Mouse (Mus musculus) frontal cortex, adult 2 months (tissue): Measurements from ENCODE around the gene Rfx2. TPM values are rescaled to one million over a fixed set of nuclear protein-coding genes. Genes with fewer than 3 reads are reported as not detected.

Experiments used
- DNase-seq, 2 experiments: peaks; one replicate each; pipeline ENCODE4 v3.0.0; 2022; ENCODE audit warnings: low spot score in 1 of 2; ENCODE audit errors: extremely low spot score in 1 of 2
- polyA plus RNA-seq: library from polyadenylated mRNA; depleted of rRNA; stranded (reverse); fragments of >200 nt; gene quantifications from 2 replicates; pipeline ENCODE4 v1.2.3, GENCODE M21; 2012; rRNA removed

The Rfx2 gene
- 3.6 and 4.0 TPM in 2 replicates for polyA plus RNA-seq

GRCm38 (mm10) chr17:56830411-56831110 is at the start of gene Rfx2:
Gene Rfx2, minus strand, starts transcription at chr17:56831013.
- DNase-seq: no peak

DNA sequence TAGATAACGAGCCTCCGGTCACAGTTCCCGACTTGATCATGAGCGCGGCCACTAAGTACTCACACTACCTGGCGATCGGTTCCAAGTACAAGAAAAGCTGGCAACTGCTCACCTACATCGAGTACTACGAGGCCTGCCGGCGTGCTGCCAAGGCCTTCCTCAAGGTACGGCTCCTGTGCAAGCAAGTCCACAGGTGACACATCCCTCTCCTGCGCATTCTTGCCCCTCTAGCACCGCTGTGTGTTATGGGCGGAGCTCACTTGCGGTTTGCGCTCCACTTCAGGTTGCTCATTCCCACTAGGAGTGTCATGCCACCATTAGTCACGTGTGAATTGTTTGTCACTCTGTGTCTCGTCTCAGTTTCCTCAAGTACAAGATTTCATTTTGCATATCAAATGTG is 46.6 kb upstream of the Rfx2 start:
- no peak for DNase-seq

DNA sequence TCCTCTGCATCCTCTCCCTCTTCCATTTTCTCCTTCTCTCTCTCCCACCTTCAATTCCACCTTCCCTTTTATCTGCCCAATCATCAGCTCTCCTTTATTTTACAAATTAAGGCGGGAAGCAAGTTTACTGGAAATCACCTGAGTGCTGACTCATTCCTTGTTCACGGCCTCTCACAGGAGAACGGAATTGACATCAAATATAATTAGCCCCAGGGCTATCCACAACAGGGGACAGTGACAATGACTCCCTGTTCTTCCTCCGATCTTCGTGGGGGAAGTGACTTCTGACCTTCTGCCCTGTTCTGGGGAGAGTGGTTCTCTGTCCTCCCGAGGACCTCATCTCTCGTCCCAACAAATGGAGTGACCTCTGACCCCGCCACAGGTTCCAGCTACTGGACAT is 46.2 kb upstream of the Rfx2 start:
- no peak for DNase-seq

- DNase-seq: no peak
These were observed 45.7 kb upstream of the Rfx2 start for GRCm38 (mm10) chr17:56876465-56876864.

- no peak for DNase-seq
These were observed 44.3 kb upstream of the Rfx2 start, which contains the start of gene 1700061G19Rik for GRCm38 (mm10) chr17:56874936-56875651. Gene 1700061G19Rik, plus strand, starts transcription at chr17:56875477.

DNA sequence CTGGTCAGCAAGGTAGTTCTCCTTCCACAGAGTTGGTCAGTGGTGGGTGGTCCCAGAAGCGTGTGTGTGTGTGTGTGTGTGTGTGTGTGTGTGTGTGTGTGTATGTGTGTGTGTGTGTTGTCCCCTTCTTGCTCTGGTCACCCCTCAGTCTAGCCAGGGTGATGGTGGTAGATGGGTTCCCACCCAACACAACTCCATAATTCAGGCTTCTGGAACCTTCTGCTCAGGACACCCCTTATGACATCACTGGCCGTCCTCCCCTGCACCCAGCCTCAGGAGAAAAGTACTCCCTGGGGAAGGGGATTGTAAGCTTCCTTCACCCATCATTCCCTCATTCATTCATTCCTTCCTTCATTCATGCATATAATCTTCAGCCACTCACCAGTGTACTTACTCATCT is 43.4 kb upstream of the Rfx2 start, which contains the start of gene Acsbg2:
Gene Acsbg2, minus strand, starts transcription at position 211 of the 400 bp plus-strand sequence.
- no peak for DNase-seq

GRCm38 (mm10) chr17:56872512-56872911 is 41.7 kb upstream of the Rfx2 start:
- no peak for DNase-seq

GRCm38 (mm10) chr17:56871767-56872166 is 41.0 kb upstream of the Rfx2 start:
- DNase-seq: no peak

DNA sequence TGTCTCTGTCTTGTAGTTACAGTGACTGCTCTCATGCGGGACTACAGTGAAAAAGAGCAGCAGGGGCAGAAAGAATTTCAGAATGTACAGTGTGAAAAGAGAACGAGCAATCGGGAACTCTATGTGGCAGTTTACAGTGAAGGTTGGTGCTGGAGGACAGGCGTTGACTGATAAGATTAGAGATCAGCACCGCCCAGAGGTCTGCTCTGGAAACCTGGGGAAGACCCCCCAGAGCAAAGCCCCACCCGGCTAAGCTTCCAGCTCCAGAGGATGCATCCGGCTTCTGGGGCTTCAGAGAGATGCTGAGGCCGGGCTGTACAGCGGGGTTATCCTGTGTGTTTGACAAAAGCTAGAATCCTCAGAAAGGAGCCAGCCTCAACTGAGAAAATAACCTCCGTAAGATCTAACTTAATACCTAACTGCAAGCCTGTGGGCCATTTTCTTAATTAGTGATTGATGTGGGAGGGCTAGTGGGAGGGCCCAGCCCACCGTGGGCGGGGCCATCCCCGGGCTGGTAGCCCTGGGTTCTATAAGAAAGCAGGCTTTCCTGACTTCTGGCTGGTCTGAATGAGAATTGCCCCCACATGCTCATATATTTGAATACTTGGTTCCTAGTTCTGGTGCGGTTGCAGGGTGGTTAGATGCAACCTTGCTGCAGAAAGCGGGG is 39.6 kb upstream of the Rfx2 start:
- no peak for DNase-seq

DNA sequence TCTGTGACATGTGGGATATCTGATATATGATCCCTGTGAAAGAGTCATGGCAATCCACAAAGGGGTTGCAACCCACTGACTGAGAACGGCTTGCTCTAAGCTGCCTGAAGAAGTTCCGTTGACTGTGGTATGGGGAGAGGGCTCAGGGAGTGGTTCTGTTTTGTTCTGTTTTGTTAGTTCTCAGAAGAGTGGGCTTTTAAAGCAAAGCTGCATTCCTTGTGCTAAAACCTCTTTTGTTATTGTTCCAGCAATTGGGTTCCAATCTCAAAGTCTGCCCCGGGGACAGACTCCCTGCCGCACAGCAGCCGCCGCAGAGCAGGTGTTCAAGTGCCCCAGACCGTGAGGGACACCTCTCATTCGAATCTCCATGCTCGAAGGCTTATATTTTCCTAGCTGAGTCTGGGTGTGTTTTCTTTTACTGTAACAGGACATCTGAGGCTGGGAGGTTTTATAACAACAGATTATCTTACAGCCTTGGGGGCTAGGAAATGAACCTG is 38.7 kb upstream of the Rfx2 start:
- no peak for DNase-seq

DNA sequence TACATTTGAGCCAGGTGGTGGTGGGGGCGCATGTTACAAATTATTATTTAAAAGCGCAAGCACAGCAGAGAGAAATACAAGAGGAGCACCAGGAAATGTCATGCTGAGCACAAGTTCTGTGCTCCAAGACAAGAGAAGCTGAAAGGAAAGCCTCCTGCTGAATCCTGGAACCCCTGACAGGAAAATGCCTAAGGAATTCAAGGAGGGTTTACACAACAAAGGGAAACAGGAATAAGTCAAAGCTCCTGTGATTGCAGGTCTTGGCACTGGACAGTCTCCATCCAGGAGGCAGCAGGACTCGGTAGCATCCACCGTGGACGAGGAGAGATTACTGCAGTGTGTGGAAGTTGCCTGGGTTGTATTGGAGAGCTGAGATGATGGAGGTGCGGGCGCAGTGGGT is 35.3 kb upstream of the Rfx2 start:
- no peak for DNase-seq

DNA sequence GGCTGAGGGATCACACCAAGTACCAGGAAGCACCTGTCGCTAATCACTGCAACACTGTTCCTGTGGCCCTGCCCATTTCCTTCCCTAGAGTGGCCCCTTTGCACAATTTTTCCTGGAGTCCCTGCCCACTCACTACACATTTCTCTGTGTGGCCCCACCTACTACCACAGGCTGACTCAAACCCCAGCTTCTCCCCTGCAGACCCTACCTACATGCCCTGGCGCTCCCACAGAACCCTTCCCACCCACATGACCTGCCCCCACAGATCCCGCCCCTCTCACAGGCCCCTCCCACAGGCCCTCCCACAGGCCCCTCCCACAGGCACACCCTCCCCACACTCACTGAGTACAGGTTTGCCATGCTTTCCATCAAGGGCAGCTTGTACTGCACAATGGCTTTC is 30.4 kb upstream of the Rfx2 start:
- no peak for DNase-seq

DNA sequence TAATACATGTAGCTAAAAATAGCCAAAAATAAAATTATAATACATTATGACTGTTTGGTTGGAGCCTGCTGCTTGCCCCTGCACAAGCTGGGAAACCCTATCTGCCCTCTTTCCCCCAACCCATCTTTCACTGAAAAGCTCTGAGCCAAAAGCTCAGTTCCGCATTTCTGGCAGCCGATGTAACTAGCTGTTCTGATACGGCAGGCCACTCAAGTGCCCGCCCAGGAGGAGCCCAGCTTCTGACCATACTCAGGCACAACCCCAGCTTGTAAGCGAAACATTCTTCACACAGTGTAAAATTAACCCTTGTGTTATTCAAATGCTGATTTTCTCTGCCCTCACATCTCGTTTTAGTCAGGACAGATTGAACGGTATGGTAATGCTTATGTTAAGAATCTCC is 28.1 kb upstream of the Rfx2 start:
- no peak for DNase-seq

DNA sequence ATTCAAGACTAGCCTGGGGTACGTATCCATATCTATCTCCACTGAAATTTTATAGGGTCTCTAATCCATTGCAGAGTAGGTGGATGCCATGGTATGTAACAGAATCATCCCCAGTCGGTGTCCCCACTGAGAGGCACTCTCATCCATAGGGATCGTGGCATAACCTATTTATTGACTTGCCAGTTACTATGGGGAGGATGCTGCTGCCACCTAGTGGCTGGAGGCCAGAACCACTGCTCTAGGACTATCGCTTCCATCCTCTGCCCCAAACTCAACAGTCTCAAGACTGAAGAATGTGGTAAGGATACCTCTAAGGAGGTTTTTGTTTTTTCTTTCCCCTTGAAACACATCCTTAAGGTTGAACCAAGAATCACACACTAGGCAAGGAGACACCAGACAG is 27.4 kb upstream of the Rfx2 start:
- peak in 1 of 2 experiments; percentile 64 for DNase-seq

DNA sequence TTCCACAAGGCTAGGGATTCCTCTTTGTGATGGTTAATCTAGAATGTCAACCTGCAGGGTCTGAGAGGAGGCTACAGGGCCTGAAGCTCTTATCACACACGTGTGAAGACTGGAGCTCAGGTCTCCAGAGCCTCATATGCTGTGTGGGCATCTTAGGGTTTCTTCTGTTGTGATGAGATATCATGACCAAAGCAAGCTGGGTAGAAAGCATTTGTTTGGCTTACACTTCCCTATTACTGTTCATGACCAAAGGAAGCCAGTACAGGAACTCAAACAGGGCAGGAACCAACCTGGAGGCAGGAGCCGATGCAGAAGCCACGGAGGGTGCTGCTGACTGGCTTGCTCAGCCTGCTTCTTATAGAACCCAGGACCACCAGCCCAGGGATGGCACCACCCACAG is 24.6 kb upstream of the Rfx2 start:
- DNase-seq: no peak

DNA sequence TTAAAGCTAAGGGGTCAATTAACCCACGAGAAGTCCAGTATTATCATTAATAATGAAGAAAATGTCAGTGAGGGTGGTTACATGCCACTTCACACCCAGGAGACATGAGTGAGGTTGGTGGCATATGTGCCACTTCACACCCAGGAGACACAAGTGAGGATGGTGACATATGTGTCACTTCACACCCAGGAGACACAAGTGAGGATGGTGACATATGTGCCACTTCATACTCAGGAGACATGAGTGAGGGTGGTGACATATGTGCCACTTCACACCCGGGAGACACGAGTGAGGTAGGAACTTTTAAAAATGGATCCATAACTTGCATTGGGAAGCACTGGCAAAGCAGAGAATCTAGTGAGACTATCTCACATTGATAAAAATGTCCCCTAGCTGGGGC is 20.4 kb upstream of the Rfx2 start:
- no peak for DNase-seq

- DNase-seq: no peak
These were observed 18.9 kb upstream of the Rfx2 start for GRCm38 (mm10) chr17:56849710-56850109.

DNA sequence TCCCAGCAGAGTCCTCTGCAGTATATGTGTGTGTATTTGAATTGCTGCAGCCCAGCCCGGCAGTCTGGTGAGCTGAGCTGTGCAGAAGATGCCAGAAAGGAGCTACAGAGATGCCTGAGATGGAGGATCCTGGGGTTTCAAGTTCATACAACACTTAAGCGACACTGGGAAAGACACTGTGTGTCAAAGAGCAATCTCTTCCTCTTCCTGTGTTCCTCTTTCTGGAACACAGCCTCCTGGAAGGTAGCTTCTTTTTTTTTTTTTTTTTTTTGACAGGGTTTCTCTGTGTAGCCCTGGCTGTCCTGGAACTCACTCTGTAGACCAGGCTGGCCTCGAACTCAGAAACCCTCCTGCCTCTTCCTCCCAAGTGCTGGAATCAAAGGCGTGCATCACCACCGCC is 18.0 kb upstream of the Rfx2 start:
- no peak for DNase-seq

- no peak for DNase-seq
These were observed 12.9 kb upstream of the Rfx2 start for GRCm38 (mm10) chr17:56843678-56844077.

DNA sequence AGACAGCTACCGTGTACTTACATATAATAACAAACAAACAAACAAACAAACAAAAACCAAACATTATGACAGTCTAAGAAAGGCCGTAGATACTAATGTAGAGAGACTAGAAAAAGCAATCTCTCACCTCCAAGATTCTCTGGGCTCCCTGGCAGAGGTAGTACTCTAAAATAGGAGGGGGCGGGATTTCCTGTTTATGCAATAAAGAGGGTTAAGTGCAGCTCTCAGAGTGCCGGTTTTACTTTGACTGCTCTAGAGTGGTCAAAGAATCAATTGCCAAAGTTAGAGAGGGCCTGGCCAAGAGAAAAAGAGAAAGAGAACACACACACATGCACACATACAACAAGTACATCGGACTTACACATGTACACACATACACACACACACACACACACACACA is 11.4 kb upstream of the Rfx2 start:
- no peak for DNase-seq

DNA sequence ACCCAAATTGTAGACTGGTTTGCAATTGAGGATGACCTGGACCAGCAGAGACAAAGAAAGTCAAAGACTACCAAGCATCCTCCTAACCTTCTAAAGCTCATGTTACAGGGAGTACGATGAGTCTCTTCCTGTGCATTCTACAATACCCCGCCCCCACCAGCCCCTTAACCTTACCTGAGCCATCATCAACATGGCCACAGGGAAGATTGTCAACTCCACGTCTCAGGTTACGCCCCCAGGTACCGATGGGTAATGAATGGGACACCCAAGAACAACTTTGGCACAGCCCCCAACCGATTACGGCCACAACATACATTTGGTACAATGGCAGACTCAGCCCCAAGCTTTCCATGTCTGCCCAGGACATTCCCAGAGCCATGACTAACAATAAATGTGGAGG is 9.7 kb upstream of the Rfx2 start:
- no peak for DNase-seq
